Mouse (Mus musculus) kidney, embryonic 14.5 days (tissue): ENCODE measurements around the gene Stt3a. TPM values are rescaled to one million over a fixed set of nuclear protein-coding genes. Genes with fewer than 3 reads are reported as not detected.

Source experiments
- ATAC-seq: fragments of 200-750 bp; cut with Nextera tagmentation; 2 replicates; pipeline ENCODE4 v1.8.0; 2017; ENCODE audit warnings: moderate number of reproducible peaks, mild to moderate bottlenecking, moderate TSS enrichment, moderate library complexity; ENCODE audit not compliant: low FRiP score, low TSS enrichment
- H3K27ac ChIP-seq: fragments of 300-500 bp; sonication (generic); 2 replicates; pipeline ENCODE4 v1.5.1; 2014; ENCODE audit warnings: low read depth, mild to moderate bottlenecking, low read length, moderate library complexity, mixed read lengths
- H3K27me3 ChIP-seq: fragments of 300-500 bp; sonication (generic); 2 replicates; pipeline ENCODE4 v1.6.1; 2014; ENCODE audit warnings: mild to moderate bottlenecking, low read length; ENCODE audit not compliant: control insufficient read depth, insufficient read depth
- H3K36me3 ChIP-seq: fragments of 300-500 bp; sonication (generic); 2 replicates; pipeline ENCODE4 v1.6.1; 2014; ENCODE audit warnings: low read length, mixed read lengths; ENCODE audit not compliant: control insufficient read depth, insufficient read depth
- H3K4me1 ChIP-seq: fragments of 300-500 bp; sonication (generic); 2 replicates; pipeline ENCODE4 v1.6.1; 2014; ENCODE audit warnings: low read length, mixed read lengths; ENCODE audit not compliant: control insufficient read depth, insufficient read depth
- H3K4me2 ChIP-seq: fragments of 300-500 bp; sonication (generic); replicated peaks from 2 replicates; pipeline ENCODE4 v1.6.1; 2014; ENCODE audit warnings: low read depth, mild to moderate bottlenecking, low read length
- H3K4me3 ChIP-seq: fragments of 300-500 bp; sonication (generic); 2 replicates; pipeline ENCODE4 v1.5.1; 2014; ENCODE audit warnings: mild to moderate bottlenecking, low read length
- H3K9ac ChIP-seq: fragments of 300-500 bp; sonication (generic); 2 replicates; pipeline ENCODE4 v1.6.1; 2014; ENCODE audit warnings: low read depth, mild to moderate bottlenecking, low read length, moderate library complexity
- H3K9me3 ChIP-seq: fragments of 300-500 bp; sonication (generic); 2 replicates; pipeline ENCODE4 v1.6.1; 2016; ENCODE audit warnings: low read length; ENCODE audit not compliant: control insufficient read depth
- whole genome bisulfite sequencing: fragments of 180-500 bp; shearing (Covaris S2); extraction: QIAGEN DNeasy Blood & Tissue Kit; methylation state at CpG from one replicate; pipeline ENCODE4 v1.1.7; 2014; 5-methylcytosine and 5-hydroxymethylcytosine counted together
- polyA plus RNA-seq: library from polyadenylated mRNA; unstranded; fragments of >200 nt; fragmentation: Nextera tagmentation; extraction: Ambion mirVana; gene quantifications from 2 replicates; pipeline ENCODE4 v1.2.1, GENCODE M21; 2014

The Stt3a gene
- polyA plus RNA-seq, 1 experiment from 2014 or later = 240 TPM

DNA sequence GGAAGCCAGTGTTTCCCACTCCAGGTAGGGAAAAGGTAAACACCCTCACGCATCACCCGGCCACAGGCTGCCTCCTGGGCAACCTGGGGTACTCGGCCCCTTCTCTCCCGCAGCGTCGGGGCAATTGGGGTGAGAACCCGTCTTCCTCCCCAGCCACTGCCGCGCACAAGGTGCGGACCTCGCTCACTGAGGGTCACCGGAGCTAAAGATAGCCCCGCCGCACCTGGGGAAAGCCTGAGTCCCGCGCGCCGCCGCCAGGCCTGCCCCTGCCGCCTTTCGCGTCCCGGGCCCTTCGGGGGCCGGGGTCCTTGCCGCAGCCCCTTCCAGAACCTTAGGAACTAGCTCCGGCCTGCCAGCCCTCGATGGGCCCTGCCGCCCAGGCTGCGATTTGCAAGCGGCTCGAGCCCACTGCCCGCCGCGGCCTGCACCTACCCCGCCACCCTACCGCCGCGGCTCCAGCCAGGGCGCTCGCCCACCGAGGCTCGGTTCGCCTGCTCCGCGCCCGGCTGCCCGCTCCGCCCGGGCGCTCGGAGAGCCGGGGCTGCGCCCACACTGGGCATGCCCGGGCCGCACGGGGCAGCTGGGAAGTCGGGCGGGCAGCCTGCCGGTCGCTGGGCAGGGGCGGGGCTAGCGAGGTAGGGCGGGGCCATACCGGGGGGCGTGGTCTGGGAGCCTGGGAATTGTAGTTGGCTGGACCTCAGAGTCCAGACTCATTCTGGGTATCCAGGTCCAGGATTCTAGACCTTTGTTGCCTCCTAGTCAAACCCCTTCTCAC, 29.5 kb upstream of the Stt3a start, which contains the start of gene Ei24:
Gene Ei24, minus strand, starts transcription at position 613 of the 775 bp plus-strand sequence.
- Histone ChIP-seq H3K9ac (peak within 1 kb of the TSS; percentile 98), H3K36me3 (peaks cover 5% of the 10 kb centered on the region; the same call in 1 of the 2 replicates), H3K9me3 (no peaks in the 10 kb centered on the region), H3K27me3 (no peaks in the 10 kb centered on the region), H3K4me3 (peak within 1 kb of the TSS; percentile 98), H3K4me2 (peak within 1 kb of the TSS; percentile 84), H3K4me1 (peaks cover 8% of the 10 kb centered on the region; the same call in 1 of the 2 replicates), H3K27ac (peak within 1 kb of the TSS; percentile 55; the same call in 1 of the 2 replicates)
- peak; percentile 99 for ATAC-seq
- WGBS = under 1% methylated on average over 60 of the region's 66 CpGs

DNA sequence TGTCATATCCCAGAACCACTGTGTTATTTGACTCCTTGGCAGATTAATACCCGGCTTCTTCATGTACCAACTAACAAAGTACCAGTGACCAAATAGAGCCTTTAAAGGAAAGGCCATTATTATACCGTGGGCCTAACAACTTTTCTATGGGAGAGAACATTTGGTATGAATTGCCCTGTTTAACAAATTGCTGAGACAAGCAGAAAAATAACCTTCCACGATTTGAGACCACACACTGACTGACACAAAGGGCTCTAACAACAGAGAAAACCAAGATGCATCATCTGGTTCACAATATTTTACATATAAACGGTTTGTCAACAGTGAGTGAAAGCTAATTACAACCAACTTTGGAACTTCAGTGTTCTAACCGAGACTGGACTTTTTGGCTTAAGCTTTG, 28.7 kb upstream of the Stt3a start:
- Histone ChIP-seq H3K4me2 (peak overlapping the region; percentile 84), H3K9ac (peak overlapping the region; percentile 98; the same call in 1 of the 2 replicates), H3K36me3 (peaks cover 12% of the 10 kb centered on the region; the same call in 1 of the 2 replicates), H3K9me3 (no peaks in the 10 kb centered on the region), H3K27me3 (no peaks in the 10 kb centered on the region), H3K4me3 (peak overlapping the region; percentile 98), H3K27ac (0 out of 2 replicates have a peak overlapping the region, but pooled peaks have one; percentile 55), H3K4me1 (peaks cover 8% of the 10 kb centered on the region; the same call in 1 of the 2 replicates)
- ATAC-seq = no peak
- 19% methylated on average over 5 of the region's 5 CpGs for WGBS

DNA sequence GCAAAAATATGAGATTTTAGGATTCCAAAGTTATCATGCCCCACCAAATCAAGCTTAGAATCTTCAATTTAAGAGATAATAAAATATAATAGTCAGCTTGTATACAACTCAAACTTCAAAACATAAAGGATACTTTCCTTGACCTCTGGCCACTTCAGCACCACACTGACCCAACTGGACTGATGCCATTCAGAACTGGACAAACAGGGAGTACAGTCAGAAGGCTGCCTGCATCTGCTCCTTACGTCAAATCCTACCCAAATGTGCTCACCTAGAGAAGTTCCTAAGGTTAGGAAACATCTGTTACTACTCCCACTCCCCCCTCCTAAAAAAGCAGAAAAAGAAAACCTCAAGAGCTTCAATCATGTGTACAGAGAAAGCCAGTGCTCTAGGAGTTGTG, 28.1 kb upstream of the Stt3a start:
- ATAC-seq = no peak
- Histone ChIP-seq H3K9me3 (no peaks in the 10 kb centered on the region), H3K4me3 (no peak overlapping the region), H3K4me1 (peaks cover 8% of the 10 kb centered on the region; the same call in 1 of the 2 replicates), H3K9ac (no peak overlapping the region), H3K4me2 (no peak overlapping the region; the same call in 1 of the 2 replicates), H3K36me3 (peaks cover 17% of the 10 kb centered on the region; the same call in 1 of the 2 replicates), H3K27ac (no peak overlapping the region), H3K27me3 (no peaks in the 10 kb centered on the region)
- WGBS = 62% methylated on average over 1 of the region's 1 CpGs

DNA sequence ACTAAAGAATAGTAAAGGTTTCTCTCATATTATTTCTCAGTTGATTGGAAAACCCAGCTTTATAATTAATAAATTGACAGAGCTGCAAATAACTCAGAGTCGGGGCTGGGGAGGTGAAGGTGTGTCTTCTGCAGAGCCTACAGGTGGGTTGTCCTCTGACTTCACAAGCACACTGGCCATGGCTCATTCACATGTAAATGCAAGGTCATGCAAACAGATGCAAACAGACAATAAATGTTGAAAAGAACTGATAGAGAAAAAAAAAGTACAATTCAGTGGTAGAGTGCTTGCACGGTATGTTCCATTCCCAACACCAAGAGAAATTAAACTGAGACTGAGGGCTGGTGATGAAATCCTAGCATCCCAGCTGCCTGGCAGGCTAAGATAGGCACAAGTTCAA, 27.0 kb upstream of the Stt3a start:
- Histone ChIP-seq H3K27me3 (no peaks in the 10 kb centered on the region), H3K4me2 (no peak overlapping the region), H3K27ac (no peak overlapping the region), H3K9me3 (no peaks in the 10 kb centered on the region), H3K4me1 (peaks cover 8% of the 10 kb centered on the region; the same call in 1 of the 2 replicates), H3K9ac (no peak overlapping the region), H3K36me3 (peaks cover 27% of the 10 kb centered on the region; the same call in 1 of the 2 replicates), H3K4me3 (no peak overlapping the region)
- WGBS = 82% methylated on average over 2 of the region's 2 CpGs
- ATAC-seq = no peak

DNA sequence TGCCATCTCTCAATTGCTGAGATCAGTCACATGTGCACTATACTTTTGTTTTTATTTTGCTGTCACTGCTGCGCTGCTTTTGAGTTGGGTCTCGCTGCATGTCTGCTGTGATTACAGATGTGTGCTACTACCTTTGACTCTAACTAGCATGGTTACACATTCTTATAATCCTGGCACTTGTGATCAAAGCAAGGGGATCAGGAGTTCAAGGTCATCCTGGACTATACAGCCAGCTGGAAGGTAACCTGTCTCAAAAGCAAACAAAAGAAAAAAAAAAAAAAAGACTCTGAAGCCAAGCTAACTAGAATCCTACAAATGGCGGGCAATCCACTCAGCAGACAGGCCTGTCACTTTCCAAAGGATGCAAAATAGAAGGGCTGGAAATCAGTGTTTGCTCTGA, 24.7 kb upstream of the Stt3a start:
- Histone ChIP-seq H3K27ac (no peak overlapping the region), H3K36me3 (peaks cover 46% of the 10 kb centered on the region), H3K4me2 (no peak overlapping the region), H3K4me3 (no peak overlapping the region), H3K9me3 (no peaks in the 10 kb centered on the region), H3K9ac (no peak overlapping the region), H3K27me3 (no peaks in the 10 kb centered on the region), H3K4me1 (peaks cover 8% of the 10 kb centered on the region; the same call in 1 of the 2 replicates)
- WGBS = 92% methylated on average over 3 of the region's 3 CpGs
- no peak for ATAC-seq

DNA sequence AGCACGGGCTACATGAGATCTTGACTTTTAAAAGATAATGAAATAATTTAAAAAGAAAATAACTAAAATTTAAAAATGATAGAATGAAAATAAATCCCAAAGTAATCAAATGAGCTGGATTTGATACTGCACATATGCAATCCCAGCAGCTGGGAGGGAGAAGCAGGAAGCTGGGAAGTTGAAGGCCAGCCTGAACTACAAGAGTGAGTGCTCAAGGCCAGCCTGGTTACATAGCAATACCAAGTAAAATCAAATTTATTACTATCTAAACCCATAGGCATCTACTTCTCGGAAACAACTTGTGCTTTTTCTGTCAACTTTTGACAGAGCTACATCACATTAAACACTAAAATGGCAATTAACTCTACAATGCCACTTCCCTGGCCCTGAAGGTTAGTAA, 16.4 kb upstream of the Stt3a start:
- H3K27ac ChIP-seq = no peak overlapping the region
- WGBS = 83% methylated on average over 2 of the region's 2 CpGs
- no peaks in the 10 kb centered on the region for H3K4me1 ChIP-seq
- no peak overlapping the region for H3K9ac ChIP-seq
- H3K4me2 ChIP-seq = no peak overlapping the region
- no peaks in the 10 kb centered on the region for H3K27me3 ChIP-seq
- no peaks in the 10 kb centered on the region for H3K9me3 ChIP-seq
- no peak overlapping the region for H3K4me3 ChIP-seq
- peaks cover 81% of the 10 kb centered on the region for H3K36me3 ChIP-seq
- ATAC-seq = no peak

DNA sequence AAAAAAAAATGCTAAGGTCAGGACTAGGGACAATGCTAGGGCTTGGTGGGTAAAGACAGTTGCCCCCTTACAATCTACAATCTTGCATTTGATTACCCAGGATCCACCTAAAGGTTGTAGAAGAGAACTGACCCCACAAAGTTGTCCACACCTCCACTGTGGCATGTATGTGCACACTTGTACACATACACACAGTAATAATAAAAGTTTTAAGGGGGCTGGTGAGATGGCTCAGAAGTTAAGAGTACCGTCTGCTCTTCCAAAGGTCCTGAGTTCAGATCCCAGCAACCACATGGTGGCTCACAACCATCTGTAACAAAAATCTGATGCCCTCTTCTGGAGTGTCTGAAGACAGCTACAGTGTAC, 1.6 kb upstream of the Stt3a start:
- Histone ChIP-seq H3K27me3 (no peaks in the 10 kb centered on the region), H3K36me3 (peaks cover 8% of the 10 kb centered on the region; the same call in 1 of the 2 replicates), H3K4me2 (peak overlapping the region; percentile 58; the same call in 1 of the 2 replicates), H3K9ac (no peak overlapping the region), H3K4me3 (no peak overlapping the region), H3K27ac (no peak overlapping the region), H3K4me1 (peaks cover 15% of the 10 kb centered on the region), H3K9me3 (no peaks in the 10 kb centered on the region)
- WGBS = 86% methylated on average over 1 of the region's 1 CpGs
- no peak for ATAC-seq

DNA sequence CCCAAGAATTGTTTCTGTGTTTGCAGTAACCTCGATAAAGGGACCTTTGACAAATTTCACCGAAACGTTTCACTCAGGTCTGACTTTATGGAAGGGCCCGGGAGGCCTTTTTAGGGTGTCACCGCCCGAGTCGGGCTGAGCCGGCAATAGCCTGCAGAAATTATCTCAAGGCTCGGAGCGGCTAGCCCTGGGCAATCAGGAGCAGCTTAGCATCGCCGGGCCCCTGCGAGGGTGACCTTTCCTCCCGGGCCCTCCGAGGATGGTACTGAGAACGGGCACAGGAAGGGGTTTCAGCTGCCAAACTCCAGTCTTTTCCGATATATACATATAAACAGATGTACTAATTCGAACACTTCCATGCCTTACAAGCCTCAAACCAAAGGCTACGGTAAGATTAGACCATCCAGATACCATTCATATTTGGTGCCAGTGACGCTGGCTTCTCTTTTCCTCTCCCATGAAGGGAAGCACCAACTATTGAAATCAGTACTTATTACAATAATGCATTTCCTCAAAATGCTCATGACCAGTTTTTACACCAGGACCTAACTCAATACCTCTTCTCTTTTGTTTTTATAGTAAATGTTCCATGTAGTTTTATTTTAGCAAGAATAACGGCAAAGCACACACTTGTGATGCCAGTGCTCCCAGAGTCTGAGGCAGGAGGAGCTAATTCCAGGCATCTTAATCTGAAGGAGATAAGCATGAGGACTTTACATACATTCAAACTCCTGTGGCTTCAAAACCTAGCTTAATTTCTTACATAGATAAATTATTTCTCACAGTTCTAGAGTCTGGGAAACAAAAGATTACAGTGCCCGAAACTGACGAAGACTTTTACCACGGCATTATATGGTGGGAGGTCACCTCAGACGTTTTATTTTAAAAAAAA, 923 bp upstream of the Stt3a start:
- Histone ChIP-seq H3K4me1 (peaks cover 15% of the 10 kb centered on the region), H3K27ac (peak overlapping the region; percentile 47), H3K27me3 (no peaks in the 10 kb centered on the region), H3K9me3 (no peaks in the 10 kb centered on the region), H3K4me2 (peak overlapping the region; percentile 58), H3K36me3 (peaks cover 14% of the 10 kb centered on the region; the same call in 1 of the 2 replicates), H3K9ac (peak overlapping the region; percentile 65), H3K4me3 (peak overlapping the region; percentile 100)
- 15% methylated on average over 25 of the region's 25 CpGs for WGBS
- ATAC-seq = peak; percentile 4; the same call in 1 of the 2 replicates
